Mouse (Mus musculus) midbrain, embryonic 12.5 days (tissue): ENCODE measurements around the gene Steap1. TPM values are rescaled to one million over a fixed set of nuclear protein-coding genes. Genes with fewer than 3 reads are reported as not detected.

Experiments
- ATAC-seq: fragments of 200-750 bp; cut with Nextera tagmentation; 2 replicates; pipeline ENCODE4 v1.8.0; 2017; ENCODE audit warnings: low read depth, moderate TSS enrichment, moderate library complexity; ENCODE audit not compliant: low FRiP score
- H3K27ac ChIP-seq: fragments of 300-500 bp; sonication (generic); replicated peaks from 2 replicates; pipeline ENCODE4 v1.5.1; 2016; ENCODE audit warnings: mild to moderate bottlenecking
- H3K27me3 ChIP-seq: fragments of 300-500 bp; sonication (generic); 2 replicates; pipeline ENCODE4 v1.6.1; 2016; ENCODE audit warnings: mild to moderate bottlenecking
- H3K36me3 ChIP-seq: fragments of 300-500 bp; sonication (generic); 2 replicates; pipeline ENCODE4 v1.6.1; 2016
- H3K4me1 ChIP-seq: fragments of 300-500 bp; sonication (generic); 2 replicates; pipeline ENCODE4 v1.6.1; 2016
- H3K4me2 ChIP-seq: fragments of 300-500 bp; sonication (generic); replicated peaks from 2 replicates; pipeline ENCODE4 v1.6.1; 2016; ENCODE audit warnings: mild to moderate bottlenecking, moderate library complexity
- H3K4me3 ChIP-seq: fragments of 300-500 bp; sonication (generic); 2 replicates; pipeline ENCODE4 v1.5.1; 2016; ENCODE audit warnings: mild to moderate bottlenecking
- H3K9ac ChIP-seq: fragments of 300-500 bp; sonication (generic); replicated peaks from 2 replicates; pipeline ENCODE4 v1.6.1; 2016; ENCODE audit warnings: mild to moderate bottlenecking, moderate library complexity
- H3K9me3 ChIP-seq: fragments of 300-500 bp; sonication (generic); 2 replicates; pipeline ENCODE4 v1.6.1; 2016; ENCODE audit warnings: mild to moderate bottlenecking
- WGBS: fragments of 180-500 bp; shearing (Covaris S2); methylation state at CpG from one replicate; pipeline ENCODE4 v1.1.7; 2016; 5-methylcytosine and 5-hydroxymethylcytosine counted together
- polyA plus RNA-seq: library from polyadenylated mRNA; unstranded; fragments of >200 nt; fragmentation: Nextera tagmentation; extraction: Ambion mirVana; gene quantifications from 2 replicates; pipeline ENCODE4 v1.2.1, GENCODE M21; 2016

The Steap1 gene
- 2.9 and 3.4 TPM in 2 replicates for polyA plus RNA-seq

GRCm38 (mm10) chr5:5748866-5749682 is at the start of gene Steap1:
TSS of gene Steap1 (minus strand) at chr5:5749326.
- Histone ChIP-seq H3K27ac (no peak within 1 kb of the TSS), H3K9me3 (no peaks in the 10 kb centered on the region), H3K4me3 (peak within 1 kb of the TSS; percentile 63), H3K4me2 (peak within 1 kb of the TSS; percentile 92), H3K9ac (peak within 1 kb of the TSS; percentile 62), H3K27me3 (peaks cover 21% of the 10 kb centered on the region), H3K4me1 (peaks cover 5% of the 10 kb centered on the region; the same call in 1 of the 2 replicates), H3K36me3 (no peaks in the 10 kb centered on the region)
- WGBS: under 1% methylated on average over 54 of the region's 75 CpGs
- peak; percentile 94 for ATAC-seq

GRCm38 (mm10) chr5:5787106-5787505 is 38.0 kb upstream of the Steap1 start:
- no peak overlapping the region for H3K4me2 ChIP-seq
- H3K27ac ChIP-seq: no peak overlapping the region
- H3K27me3 ChIP-seq: no peaks in the 10 kb centered on the region
- H3K4me3 ChIP-seq: no peak overlapping the region
- H3K9me3 ChIP-seq: no peaks in the 10 kb centered on the region
- 84% methylated on average over 2 of the region's 2 CpGs for WGBS
- no peak overlapping the region for H3K9ac ChIP-seq
- ATAC-seq: no peak
- H3K4me1 ChIP-seq: no peaks in the 10 kb centered on the region
- no peaks in the 10 kb centered on the region for H3K36me3 ChIP-seq

GRCm38 (mm10) chr5:5756392-5757019 is 7.4 kb upstream of the Steap1 start:
- H3K9me3 ChIP-seq: no peaks in the 10 kb centered on the region
- 75% methylated on average over 3 of the region's 3 CpGs for WGBS
- H3K27me3 ChIP-seq: no peaks in the 10 kb centered on the region
- H3K9ac ChIP-seq: no peak overlapping the region
- H3K36me3 ChIP-seq: no peaks in the 10 kb centered on the region
- no peaks in the 10 kb centered on the region for H3K4me1 ChIP-seq
- ATAC-seq: 0 out of 2 replicates have a peak, but pooled peaks have one; percentile 42
- H3K4me3 ChIP-seq: no peak overlapping the region
- H3K27ac ChIP-seq: no peak overlapping the region
- no peak overlapping the region for H3K4me2 ChIP-seq

- H3K4me2 ChIP-seq: no peak overlapping the region
- H3K9me3 ChIP-seq: no peaks in the 10 kb centered on the region
- WGBS: 3% methylated on average over 9 of the region's 9 CpGs
- no peak overlapping the region for H3K9ac ChIP-seq
- ATAC-seq: 0 out of 2 replicates have a peak, but pooled peaks have one; percentile 47
- no peak overlapping the region for H3K4me3 ChIP-seq
- H3K36me3 ChIP-seq: no peaks in the 10 kb centered on the region
- H3K27ac ChIP-seq: no peak overlapping the region
- H3K4me1 ChIP-seq: no peaks in the 10 kb centered on the region
- H3K27me3 ChIP-seq: peaks cover 6% of the 10 kb centered on the region; the same call in 1 of the 2 replicates
These were observed 5.9 kb upstream of the Steap1 start for GRCm38 (mm10) chr5:5755039-5755438.

DNA sequence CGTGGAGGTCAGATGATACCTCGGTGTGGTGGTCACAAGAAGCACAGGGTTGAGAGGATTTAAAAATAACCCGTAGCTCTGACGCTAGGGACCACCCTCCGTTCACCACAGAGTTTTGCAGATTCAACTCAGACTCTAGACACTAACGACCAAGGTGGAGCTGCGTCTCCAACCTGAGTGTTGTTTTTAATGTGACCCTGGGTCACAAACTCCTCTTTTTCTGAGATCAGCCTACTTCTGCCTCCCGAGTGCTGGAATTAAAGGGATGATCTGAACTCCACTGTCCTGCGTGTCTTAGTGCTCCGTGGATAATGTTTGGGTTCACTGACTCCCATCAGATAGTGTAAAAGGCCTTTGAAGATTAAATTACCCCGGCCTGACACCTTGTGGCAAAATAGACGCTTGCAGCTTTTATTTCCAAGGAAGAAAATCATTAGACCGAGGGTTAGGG is 671 bp upstream of the Steap1 start:
- Histone ChIP-seq H3K4me1 (peaks cover 5% of the 10 kb centered on the region; the same call in 1 of the 2 replicates), H3K9me3 (no peaks in the 10 kb centered on the region), H3K9ac (peak overlapping the region; percentile 62; the same call in 1 of the 2 replicates), H3K27ac (no peak overlapping the region), H3K27me3 (peaks cover 21% of the 10 kb centered on the region), H3K4me3 (peak overlapping the region; percentile 63), H3K4me2 (peak overlapping the region; percentile 92), H3K36me3 (no peaks in the 10 kb centered on the region)
- peak; percentile 68 for ATAC-seq
- WGBS: under 1% methylated on average over 13 of the region's 13 CpGs

DNA sequence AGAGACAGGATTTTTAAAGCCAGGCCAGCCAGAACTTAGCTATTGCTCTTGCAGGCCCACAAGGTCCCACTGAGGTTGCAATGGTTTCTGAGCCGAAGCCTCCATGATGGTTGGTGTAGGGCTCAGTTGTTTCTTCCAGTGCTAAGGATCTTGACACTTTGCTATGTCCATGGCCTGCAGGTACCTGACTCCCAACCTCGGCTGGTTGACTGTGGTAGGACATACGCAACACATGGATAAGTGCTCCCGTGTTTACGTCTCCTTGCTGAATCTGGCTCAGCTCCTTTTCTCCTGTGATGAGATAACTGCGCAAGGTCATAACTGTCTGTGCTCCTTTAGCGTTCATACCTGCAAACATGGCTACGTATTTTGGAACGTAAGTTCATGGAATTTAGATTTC is 14.7 kb downstream of the Steap1 start:
- H3K4me3 ChIP-seq: no peak overlapping the region
- WGBS: 96% methylated on average over 9 of the region's 9 CpGs
- ATAC-seq: no peak
- no peak overlapping the region for H3K27ac ChIP-seq
- no peaks in the 10 kb centered on the region for H3K4me1 ChIP-seq
- H3K27me3 ChIP-seq: no peaks in the 10 kb centered on the region
- H3K36me3 ChIP-seq: no peaks in the 10 kb centered on the region
- H3K9me3 ChIP-seq: no peaks in the 10 kb centered on the region
- no peak overlapping the region for H3K4me2 ChIP-seq
- no peak overlapping the region for H3K9ac ChIP-seq

DNA sequence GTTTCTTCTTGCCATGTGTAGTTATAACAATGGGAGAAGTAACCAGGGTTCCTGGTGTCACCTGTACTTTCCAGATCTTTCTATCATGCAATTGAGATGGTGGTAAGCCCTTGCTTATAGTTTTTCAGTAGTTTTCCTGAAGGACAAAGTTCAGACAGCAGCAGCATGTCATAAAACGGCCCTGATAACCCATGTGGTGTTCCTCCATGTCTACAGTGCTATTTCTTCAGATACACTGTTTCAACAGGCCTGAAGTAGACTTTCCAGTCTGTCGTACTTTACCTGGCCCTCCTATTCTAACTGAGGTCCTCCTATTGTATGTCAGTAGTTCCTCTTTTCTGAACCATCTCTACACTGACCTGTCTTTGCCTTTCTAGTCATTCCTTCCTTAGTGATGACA is 16.3 kb downstream of the Steap1 start:
- H3K4me3 ChIP-seq: no peak overlapping the region
- H3K9me3 ChIP-seq: no peaks in the 10 kb centered on the region
- no peaks in the 10 kb centered on the region for H3K27me3 ChIP-seq
- no peak for ATAC-seq
- H3K4me2 ChIP-seq: no peak overlapping the region
- H3K27ac ChIP-seq: no peak overlapping the region
- H3K36me3 ChIP-seq: no peaks in the 10 kb centered on the region
- no peaks in the 10 kb centered on the region for H3K4me1 ChIP-seq
- 80% methylated on average over 2 of the region's 2 CpGs for WGBS
- H3K9ac ChIP-seq: no peak overlapping the region

- Histone ChIP-seq H3K9me3 (no peaks in the 10 kb centered on the region), H3K9ac (no peak overlapping the region), H3K4me2 (no peak overlapping the region), H3K36me3 (no peaks in the 10 kb centered on the region), H3K27me3 (no peaks in the 10 kb centered on the region), H3K4me3 (no peak overlapping the region), H3K27ac (no peak overlapping the region), H3K4me1 (no peaks in the 10 kb centered on the region)
- WGBS: 97% methylated on average over 3 of the region's 3 CpGs
- no peak for ATAC-seq
These were observed 16.9 kb downstream of the Steap1 start for GRCm38 (mm10) chr5:5732208-5732607.

- no peak overlapping the region for H3K9ac ChIP-seq
- H3K4me3 ChIP-seq: no peak overlapping the region
- H3K9me3 ChIP-seq: no peaks in the 10 kb centered on the region
- H3K36me3 ChIP-seq: no peaks in the 10 kb centered on the region
- WGBS: 96% methylated on average over 4 of the region's 4 CpGs
- no peaks in the 10 kb centered on the region for H3K4me1 ChIP-seq
- no peak for ATAC-seq
- H3K27ac ChIP-seq: no peak overlapping the region
- H3K27me3 ChIP-seq: no peaks in the 10 kb centered on the region
- no peak overlapping the region for H3K4me2 ChIP-seq
These were observed 19.2 kb downstream of the Steap1 start for GRCm38 (mm10) chr5:5729904-5730303.

GRCm38 (mm10) chr5:5722217-5722616 is 26.9 kb downstream of the Steap1 start:
- ATAC-seq: no peak
- Histone ChIP-seq H3K9ac (no peak overlapping the region), H3K4me3 (no peak overlapping the region), H3K4me2 (no peak overlapping the region), H3K27me3 (no peaks in the 10 kb centered on the region), H3K4me1 (no peaks in the 10 kb centered on the region), H3K27ac (no peak overlapping the region), H3K9me3 (no peaks in the 10 kb centered on the region), H3K36me3 (no peaks in the 10 kb centered on the region)
- 89% methylated on average over 7 of the region's 7 CpGs for WGBS

DNA sequence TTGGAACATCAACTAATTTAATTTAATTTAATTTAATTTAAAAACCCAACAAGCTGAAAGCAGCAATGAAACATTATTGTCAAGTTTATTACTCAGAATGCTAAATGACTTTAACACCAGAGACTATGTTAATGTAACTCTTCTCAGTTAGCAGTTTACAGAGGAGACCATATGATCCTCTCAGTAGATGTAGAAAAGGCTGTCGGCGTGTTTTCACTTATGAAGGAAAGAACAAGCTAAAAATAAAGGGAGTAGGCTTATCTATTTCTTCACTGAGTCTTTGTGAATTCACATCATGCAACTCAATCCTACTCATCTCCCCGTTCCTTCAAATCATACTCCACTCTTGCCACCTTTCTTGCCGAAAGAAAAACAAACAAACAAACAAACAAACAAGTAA is 38.1 kb downstream of the Steap1 start:
- Histone ChIP-seq H3K9ac (no peak overlapping the region), H3K27ac (no peak overlapping the region), H3K4me1 (no peaks in the 10 kb centered on the region), H3K27me3 (no peaks in the 10 kb centered on the region), H3K4me2 (no peak overlapping the region), H3K4me3 (no peak overlapping the region), H3K36me3 (no peaks in the 10 kb centered on the region), H3K9me3 (no peaks in the 10 kb centered on the region)
- 88% methylated on average over 4 of the region's 4 CpGs for WGBS
- ATAC-seq: no peak
